Mouse (Mus musculus) forebrain, postnatal 0 days (tissue): ENCODE results near the gene Osgep. TPM values are rescaled to one million over a fixed set of nuclear protein-coding genes. Genes with fewer than 3 reads are reported as not detected.
"Not testable (repeated sequence)": the region's sequence is repeated elsewhere in the genome, so short reads cannot be mapped to it uniquely, and the experiment has no call there.

Experiments
- ATAC-seq: fragments of 200-750 bp; cut with Nextera tagmentation; 2 replicates; pipeline ENCODE4 v1.8.0; 2017; ENCODE audit warnings: mild to moderate bottlenecking, moderate library complexity
- DNase-seq: peaks from one replicate; pipeline ENCODE4 v3.0.0-alpha.2; 2015
- H3K27ac ChIP-seq: fragments of 300-500 bp; sonication (generic); 2 replicates; pipeline ENCODE4 v1.5.1; 2014; ENCODE audit warnings: low read depth, mild to moderate bottlenecking, antibody characterized with exemption, low read length, moderate library complexity, mixed read lengths
- H3K27me3 ChIP-seq: fragments of 300-500 bp; sonication (generic); 2 replicates; pipeline ENCODE4 v1.6.1; 2014; ENCODE audit warnings: mild to moderate bottlenecking, low read length, mixed read lengths; ENCODE audit not compliant: insufficient read depth
- H3K36me3 ChIP-seq: fragments of 300-500 bp; sonication (generic); 2 replicates; pipeline ENCODE4 v1.6.1; 2014; ENCODE audit warnings: mild to moderate bottlenecking, moderate library complexity; ENCODE audit not compliant: insufficient read depth
- H3K4me1 ChIP-seq: fragments of 300-500 bp; sonication (generic); 2 replicates; pipeline ENCODE4 v1.6.1; 2014; ENCODE audit warnings: antibody characterized with exemption; ENCODE audit not compliant: insufficient read depth
- H3K4me2 ChIP-seq: fragments of 300-500 bp; sonication (generic); 2 replicates; pipeline ENCODE4 v1.6.1; 2014; ENCODE audit warnings: low read depth, mild to moderate bottlenecking, moderate library complexity
- H3K4me3 ChIP-seq: fragments of 300-500 bp; sonication (generic); 2 replicates; pipeline ENCODE4 v1.5.1; 2014; ENCODE audit warnings: low read depth, low read length, mixed read lengths
- H3K9ac ChIP-seq: fragments of 300-500 bp; sonication (generic); 2 replicates; pipeline ENCODE4 v1.6.1; 2014; ENCODE audit warnings: mild to moderate bottlenecking
- H3K9me3 ChIP-seq: fragments of 300-500 bp; sonication (generic); 2 replicates; pipeline ENCODE4 v1.6.1; 2016; ENCODE audit warnings: low read length
- CTCF ChIP-seq: sonication (generic); IDR thresholded peaks from 2 replicates; pipeline ENCODE4 v1.5.1; 2016; ENCODE audit warnings: antibody characterized with exemption, control low read depth, low read depth
- WGBS: fragments of 180-500 bp; shearing (Covaris S2); extraction: QIAGEN DNeasy Blood & Tissue Kit; methylation state at CpG from one replicate; pipeline ENCODE4 v1.1.7; 2014; 5-methylcytosine and 5-hydroxymethylcytosine counted together
- polyA plus RNA-seq: library from polyadenylated mRNA; unstranded; fragments of >200 nt; fragmentation: Nextera tagmentation; extraction: Ambion mirVana; gene quantifications from 2 replicates; pipeline ENCODE4 v1.2.1, GENCODE M21; 2015
- total RNA-seq: library from RNA; depleted of rRNA; stranded (reverse); fragments of >200 nt; gene quantifications from 2 replicates; pipeline ENCODE4 v1.2.3, GENCODE M21; 2014

Osgep gene
- total and polyA plus RNA-seq, 2 experiments from 2014 or later, result 75.2 to 79.1 TPM

- under 1% methylated on average over 15 of the region's 15 CpGs for WGBS
- H3K27me3 ChIP-seq, H3K9me3 ChIP-seq, H3K36me3 ChIP-seq, H3K4me1 ChIP-seq: not testable (repeated sequence)
- ATAC-seq, result peak; percentile 97
- peak overlapping the region; percentile 37 for H3K4me3 ChIP-seq
- H3K4me2 ChIP-seq, result peak overlapping the region; percentile 47
- DNase-seq, result peak; percentile 76
- H3K27ac ChIP-seq, result peak overlapping the region; percentile 77
- peak overlapping the region; percentile 40 for H3K9ac ChIP-seq
- TF ChIP-seq CTCF, result peak; percentile 57
These were observed 20.0 kb upstream of the Osgep start for GRCm38 (mm10) chr14:50944668-50945033.

GRCm38 (mm10) chr14:50943932-50944667 is 19.4 kb upstream of the Osgep start, which contains the start of gene Gm49342:
TSS of gene Gm49342 (plus strand) at chr14:50944517.
- no peaks in the 10 kb centered on the region; the same call in 1 of the 2 replicates for H3K4me1 ChIP-seq
- no peaks in the 10 kb centered on the region for H3K27me3 ChIP-seq

GRCm38 (mm10) chr14:50938940-50939339 is 14.2 kb upstream of the Osgep start:
- no peak for DNase-seq
- no peaks in the 10 kb centered on the region for H3K36me3 ChIP-seq
- no peak for ATAC-seq
- H3K4me2 ChIP-seq, result no peak overlapping the region
- no peak for TF ChIP-seq CTCF
- H3K27me3 ChIP-seq, result no peaks in the 10 kb centered on the region
- H3K9me3 ChIP-seq, result no peaks in the 10 kb centered on the region
- no peak overlapping the region for H3K4me3 ChIP-seq
- no peaks in the 10 kb centered on the region for H3K4me1 ChIP-seq
- 43% methylated on average over 2 of the region's 2 CpGs for WGBS
- no peak overlapping the region for H3K9ac ChIP-seq
- no peak overlapping the region for H3K27ac ChIP-seq

More at GRCm38 (mm10) chr14:50943932-50944667, 19.4 kb upstream of the Osgep start, which contains the start of gene Gm49342:
- 15% methylated on average over 31 of the region's 31 CpGs for WGBS
- no peak; the same call in 1 of the 2 replicates for TF ChIP-seq CTCF
- Histone ChIP-seq H3K9me3 (no peaks in the 10 kb centered on the region), H3K4me2 (peak within 1 kb of the TSS; percentile 47), H3K36me3 (no peaks in the 10 kb centered on the region), H3K27ac (peak within 1 kb of the TSS; percentile 77), H3K4me3 (peak within 1 kb of the TSS; percentile 37), H3K9ac (peak within 1 kb of the TSS; percentile 40)
- DNase-seq (peak; percentile 86), ATAC-seq (peak; percentile 96)

- DNase-seq, result no peak
- 84% methylated on average over 3 of the region's 3 CpGs for WGBS
- ATAC-seq, result no peak
- H3K9me3 ChIP-seq, result no peaks in the 10 kb centered on the region
- no peak overlapping the region for H3K27ac ChIP-seq
- H3K4me2 ChIP-seq, result no peak overlapping the region
- H3K36me3 ChIP-seq, result no peaks in the 10 kb centered on the region
- H3K4me1 ChIP-seq, result no peaks in the 10 kb centered on the region
- TF ChIP-seq CTCF, result no peak
- H3K9ac ChIP-seq, result no peak overlapping the region
- H3K27me3 ChIP-seq, result no peaks in the 10 kb centered on the region
- H3K4me3 ChIP-seq, result no peak overlapping the region
These were observed 13.6 kb upstream of the Osgep start for GRCm38 (mm10) chr14:50938119-50938908.

GRCm38 (mm10) chr14:50936649-50937048 is 12.0 kb upstream of the Osgep start:
- H3K4me3 ChIP-seq, result no peak overlapping the region
- H3K4me1 ChIP-seq, result no peaks in the 10 kb centered on the region
- no peaks in the 10 kb centered on the region for H3K27me3 ChIP-seq
- no peak overlapping the region for H3K4me2 ChIP-seq
- no peak for TF ChIP-seq CTCF
- H3K27ac ChIP-seq, result no peak overlapping the region
- H3K9ac ChIP-seq, result no peak overlapping the region
- 41% methylated on average over 1 of the region's 1 CpGs for whole genome bisulfite sequencing
- H3K9me3 ChIP-seq, result no peaks in the 10 kb centered on the region
- no peak for DNase-seq
- no peak for ATAC-seq
- no peaks in the 10 kb centered on the region for H3K36me3 ChIP-seq

- no peaks in the 10 kb centered on the region for H3K9me3 ChIP-seq
- peak overlapping the region; percentile 81 for H3K4me3 ChIP-seq
- H3K4me1 ChIP-seq, result peaks cover 8% of the 10 kb centered on the region; the same call in 1 of the 2 replicates
- peak overlapping the region; percentile 80 for H3K27ac ChIP-seq
- H3K4me2 ChIP-seq, result peak overlapping the region; percentile 54
- no peak for ATAC-seq
- H3K27me3 ChIP-seq, result no peaks in the 10 kb centered on the region
- 10% methylated on average over 12 of the region's 12 CpGs for WGBS
- no peak for TF ChIP-seq CTCF
- H3K36me3 ChIP-seq, result peaks cover 21% of the 10 kb centered on the region
- H3K9ac ChIP-seq, result peak overlapping the region; percentile 46
- DNase-seq, result no peak
These were observed 6.9 kb upstream of the Osgep start for GRCm38 (mm10) chr14:50931493-50932020.
